In genomic region chr8:41588157-41588556, GRCm38 (mm10) we compare ENCODE assay signal across 16 mouse cellular contexts.
"Had no signal": no experiment of that assay in that cellular context is flagged by ENCODE, and none has a peak within 500 bp of the region (broad histone marks: within the 10 kb centered on the region; RNA-seq: fewer than 3 reads in every experiment).

No protein-coding gene starts in this region.

- DNase-seq: right cerebral cortex, adult 18-20 months; right cerebral cortex, postnatal 14 days; right cerebral cortex, postnatal 25 days; right cerebral cortex, postnatal 4 days; spleen, adult 18-20 months; thymus, adult 18-20 months; thymus, adult 2 months; thymus, postnatal 14 days; thymus, postnatal 25 days; thymus, postnatal 36 days; thymus, postnatal 4 days had no signal

- H3K36me3 ChIP-seq: neural tube, embryonic 12.5 days; neural tube, embryonic 13.5 days; neural tube, embryonic 15.5 days; stomach, embryonic 15.5 days had no signal

- H3K4me2 ChIP-seq: neural tube, embryonic 12.5 days; neural tube, embryonic 13.5 days; neural tube, embryonic 15.5 days; stomach, embryonic 15.5 days had no signal

- H3K27me3 ChIP-seq: neural tube, embryonic 12.5 days; neural tube, embryonic 13.5 days; neural tube, embryonic 15.5 days; stomach, embryonic 15.5 days had no signal

- H3K9me3 ChIP-seq: neural tube, embryonic 12.5 days; neural tube, embryonic 13.5 days; neural tube, embryonic 15.5 days; stomach, embryonic 15.5 days had no signal

- H3K9ac ChIP-seq: neural tube, embryonic 12.5 days; neural tube, embryonic 13.5 days; neural tube, embryonic 15.5 days; stomach, embryonic 15.5 days had no signal

- H3K27ac ChIP-seq: neural tube, embryonic 12.5 days; neural tube, embryonic 13.5 days; neural tube, embryonic 15.5 days; stomach, embryonic 15.5 days; stomach, postnatal 0 days had no signal

- H3K4me3 ChIP-seq: neural tube, embryonic 12.5 days; neural tube, embryonic 13.5 days; neural tube, embryonic 15.5 days; stomach, embryonic 15.5 days had no signal

- H3K4me1 ChIP-seq: neural tube, embryonic 12.5 days; neural tube, embryonic 13.5 days; neural tube, embryonic 15.5 days; stomach, embryonic 15.5 days had no signal
